Mouse (Mus musculus) lung, embryonic 16.5 days (tissue): ENCODE results near the gene Flot1. TPM values are rescaled to one million over a fixed set of nuclear protein-coding genes. Genes with fewer than 3 reads are reported as not detected.

ENCODE experiments used
- ATAC-seq: fragments of 200-750 bp; cut with Nextera tagmentation; 2 replicates; pipeline ENCODE4 v1.8.0; 2017; ENCODE audit warnings: low read depth, mild to moderate bottlenecking, moderate library complexity
- H3K27ac ChIP-seq: fragments of 300-500 bp; sonication (generic); 2 replicates; pipeline ENCODE4 v1.5.1; 2014; ENCODE audit warnings: mild to moderate bottlenecking, control low read depth, low read length
- H3K27me3 ChIP-seq: fragments of 300-500 bp; sonication (generic); 2 replicates; pipeline ENCODE4 v1.6.1; 2014; ENCODE audit warnings: low read depth, low read length, mixed read lengths; ENCODE audit not compliant: control insufficient read depth, insufficient read depth
- H3K36me3 ChIP-seq: fragments of 300-500 bp; sonication (generic); 2 replicates; pipeline ENCODE4 v1.6.1; 2014; ENCODE audit warnings: low read length; ENCODE audit not compliant: control insufficient read depth, insufficient read depth
- H3K4me1 ChIP-seq: fragments of 300-500 bp; sonication (generic); replicated peaks from 2 replicates; pipeline ENCODE4 v1.6.1; 2014; ENCODE audit warnings: low read length, mixed read lengths; ENCODE audit not compliant: control insufficient read depth, insufficient read depth
- H3K4me2 ChIP-seq: fragments of 300-500 bp; sonication (generic); 2 replicates; pipeline ENCODE4 v1.6.1; 2014; ENCODE audit warnings: low read depth, low read length, control low read depth
- H3K4me3 ChIP-seq: fragments of 300-500 bp; sonication (generic); 2 replicates; pipeline ENCODE4 v1.5.1; 2014; ENCODE audit warnings: mild to moderate bottlenecking, low read length, control low read depth
- H3K9ac ChIP-seq: fragments of 300-500 bp; sonication (generic); 2 replicates; pipeline ENCODE4 v1.6.1; 2014; ENCODE audit warnings: low read length, control low read depth
- H3K9me3 ChIP-seq: fragments of 300-500 bp; sonication (generic); 2 replicates; pipeline ENCODE4 v1.6.1; 2016; ENCODE audit warnings: low read length; ENCODE audit not compliant: control insufficient read depth
- WGBS: fragments of 180-500 bp; shearing (Covaris S2); extraction: QIAGEN DNeasy Blood & Tissue Kit; methylation state at CpG from one replicate; pipeline ENCODE4 v1.1.7; 2014; 5-methylcytosine and 5-hydroxymethylcytosine counted together
- polyA plus RNA-seq: library from polyadenylated mRNA; unstranded; fragments of >200 nt; fragmentation: Nextera tagmentation; extraction: Ambion mirVana; gene quantifications from 2 replicates; pipeline ENCODE4 v1.2.1, GENCODE M21; 2015

Flot1 gene
- polyA plus RNA-seq, 1 experiment from 2014 or later = 57.8 TPM

DNA sequence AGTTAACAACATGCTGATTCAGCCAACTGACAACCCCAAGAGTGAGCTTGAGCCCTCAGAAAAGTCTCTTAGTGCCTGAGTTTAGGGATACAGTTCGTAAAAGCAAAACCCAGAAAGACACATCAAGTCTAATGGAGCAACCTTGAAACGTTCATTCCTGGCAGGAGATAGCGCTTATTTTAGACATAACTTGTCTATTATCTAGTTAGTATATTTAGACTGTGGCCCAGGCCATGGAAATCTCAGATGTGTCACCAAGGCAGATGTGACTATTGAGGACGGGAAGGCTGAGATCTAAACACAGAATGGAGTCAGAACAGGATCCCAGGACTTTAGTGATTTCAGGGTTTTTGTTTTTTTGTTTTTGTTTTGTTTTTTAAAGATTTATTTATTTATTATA, 37.9 kb upstream of the Flot1 start:
- no peaks in the 10 kb centered on the region for H3K27me3 ChIP-seq
- WGBS = 68% methylated on average over 4 of the region's 4 CpGs

DNA sequence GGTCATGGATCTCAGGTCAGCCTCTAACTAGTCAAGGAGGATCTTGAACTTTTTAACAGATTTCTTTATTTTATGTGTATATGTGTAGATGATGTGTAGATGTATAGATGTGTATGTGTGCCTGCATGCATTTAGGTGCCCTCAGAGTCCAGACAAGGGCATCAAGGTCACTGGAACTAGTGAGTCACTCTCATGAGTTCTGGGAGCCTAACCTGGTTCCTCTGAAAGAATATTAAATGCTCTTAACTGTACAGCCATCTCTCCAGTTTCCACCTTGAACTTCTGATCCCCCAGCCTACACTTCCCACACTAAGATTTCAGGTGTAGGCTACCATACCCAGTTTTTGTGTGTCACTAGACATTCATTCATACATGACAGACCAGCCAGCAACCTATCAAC, 35.5 kb upstream of the Flot1 start:
- Histone ChIP-seq H3K36me3 (no peaks in the 10 kb centered on the region), H3K4me1 (no peaks in the 10 kb centered on the region), H3K9me3 (no peaks in the 10 kb centered on the region), H3K4me2 (no peak overlapping the region), H3K27me3 (no peaks in the 10 kb centered on the region), H3K9ac (no peak overlapping the region), H3K27ac (no peak overlapping the region), H3K4me3 (no peak overlapping the region)
- ATAC-seq = no peak

More for the DNA sequence above, 37.9 kb upstream of the Flot1 start:
- no peaks in the 10 kb centered on the region for H3K4me1 ChIP-seq
- no peak overlapping the region for H3K27ac ChIP-seq
- H3K4me3 ChIP-seq = no peak overlapping the region
- no peaks in the 10 kb centered on the region for H3K36me3 ChIP-seq
- no peaks in the 10 kb centered on the region for H3K9me3 ChIP-seq
- no peak overlapping the region for H3K9ac ChIP-seq
- ATAC-seq = no peak
- H3K4me2 ChIP-seq = no peak overlapping the region

DNA sequence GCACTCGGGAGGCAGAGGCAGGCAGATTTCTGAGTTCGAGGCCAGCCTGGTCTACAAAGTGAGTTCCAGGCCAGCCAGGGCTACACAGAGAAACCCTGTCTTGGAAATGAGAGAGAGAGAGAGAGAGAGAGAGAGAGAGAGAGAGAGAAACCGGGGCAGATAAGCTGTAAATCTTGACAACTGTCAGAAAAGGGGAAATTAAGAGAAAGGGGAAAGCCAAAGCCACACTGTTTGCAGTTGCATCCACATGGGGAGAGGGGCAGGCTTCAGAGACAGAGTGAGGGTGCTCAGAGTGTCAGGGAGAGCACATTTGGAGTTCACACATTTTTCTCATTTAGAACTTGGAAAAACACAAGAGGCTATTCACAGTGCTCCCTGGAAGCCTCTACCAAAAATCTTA, 35.0 kb upstream of the Flot1 start:
- no peaks in the 10 kb centered on the region for H3K9me3 ChIP-seq
- no peak for ATAC-seq
- H3K4me1 ChIP-seq = no peaks in the 10 kb centered on the region
- H3K4me2 ChIP-seq = no peak overlapping the region
- 65% methylated on average over 3 of the region's 3 CpGs for WGBS
- H3K27me3 ChIP-seq = no peaks in the 10 kb centered on the region
- no peak overlapping the region for H3K4me3 ChIP-seq
- no peak overlapping the region for H3K27ac ChIP-seq
- no peak overlapping the region for H3K9ac ChIP-seq
- no peaks in the 10 kb centered on the region for H3K36me3 ChIP-seq

DNA sequence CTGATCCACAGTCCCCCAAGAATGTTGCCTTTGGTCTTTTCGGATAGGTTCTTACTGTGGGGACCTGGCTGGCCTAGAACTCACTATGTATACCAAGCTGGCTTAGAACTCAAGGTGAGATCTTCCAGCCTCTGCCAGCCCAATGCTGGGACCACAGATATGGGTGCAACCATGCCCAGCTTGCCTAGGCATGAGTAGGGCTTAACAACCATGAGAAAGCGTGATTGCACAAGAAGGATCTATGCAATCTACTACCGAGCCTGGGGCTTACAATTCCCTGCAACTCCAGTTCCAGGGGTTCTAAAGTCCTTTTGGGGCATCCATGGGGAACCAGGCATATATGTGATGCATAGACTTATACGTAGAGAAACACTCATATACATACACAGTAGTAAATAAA, 32.1 kb upstream of the Flot1 start:
- no peak overlapping the region for H3K9ac ChIP-seq
- H3K4me3 ChIP-seq = no peak overlapping the region
- no peaks in the 10 kb centered on the region for H3K9me3 ChIP-seq
- no peaks in the 10 kb centered on the region for H3K36me3 ChIP-seq
- H3K4me1 ChIP-seq = no peaks in the 10 kb centered on the region
- 83% methylated on average over 4 of the region's 4 CpGs for WGBS
- no peak overlapping the region for H3K27ac ChIP-seq
- H3K27me3 ChIP-seq = no peaks in the 10 kb centered on the region
- no peak for ATAC-seq
- no peak overlapping the region for H3K4me2 ChIP-seq

DNA sequence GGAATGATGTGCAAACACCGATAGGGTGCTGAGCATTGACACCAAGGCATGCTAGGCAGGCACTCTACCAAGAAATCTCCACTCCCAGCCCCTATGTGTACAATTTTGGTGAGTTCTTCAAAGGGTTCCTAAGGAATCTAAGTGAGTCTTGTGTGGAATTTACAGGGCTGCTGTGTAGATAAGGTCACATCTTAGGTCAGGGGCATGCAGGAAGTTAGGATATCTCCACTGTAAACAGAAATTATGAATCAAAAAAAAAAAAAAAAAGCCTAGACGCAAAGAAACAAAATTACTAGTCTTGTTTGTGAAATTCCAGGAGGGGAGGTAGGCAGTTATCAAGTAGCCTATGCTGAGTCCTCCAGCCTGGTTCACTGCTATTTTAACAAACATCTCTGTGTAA, 30.2 kb upstream of the Flot1 start:
- Histone ChIP-seq H3K9me3 (no peaks in the 10 kb centered on the region), H3K27ac (no peak overlapping the region), H3K4me3 (no peak overlapping the region), H3K4me1 (no peaks in the 10 kb centered on the region), H3K36me3 (no peaks in the 10 kb centered on the region), H3K9ac (no peak overlapping the region), H3K27me3 (no peaks in the 10 kb centered on the region), H3K4me2 (no peak overlapping the region)
- WGBS = 43% methylated on average over 2 of the region's 2 CpGs
- ATAC-seq = no peak

DNA sequence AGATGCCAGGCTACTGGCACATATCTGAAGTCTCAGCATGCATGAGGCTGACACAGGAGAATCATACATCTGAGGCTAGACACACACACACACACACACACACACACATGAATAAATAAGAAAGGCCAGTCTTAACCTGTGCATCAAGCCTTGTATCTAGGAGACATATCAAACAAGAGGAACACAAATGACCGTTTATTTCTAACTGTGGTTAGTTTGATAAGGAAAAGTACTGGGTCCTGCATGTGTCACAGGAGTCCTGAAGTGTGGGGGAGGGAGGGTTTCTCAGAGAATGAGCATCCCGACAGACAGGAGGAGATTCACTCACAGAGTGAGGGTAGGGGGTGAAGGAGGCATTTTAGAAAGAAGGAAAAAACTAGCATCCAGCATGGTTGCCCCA, 27.9 kb upstream of the Flot1 start:
- Histone ChIP-seq H3K4me2 (no peak overlapping the region), H3K4me1 (no peaks in the 10 kb centered on the region), H3K36me3 (no peaks in the 10 kb centered on the region), H3K4me3 (no peak overlapping the region), H3K9ac (no peak overlapping the region), H3K27me3 (no peaks in the 10 kb centered on the region), H3K9me3 (0 out of 2 replicates have a peak, but pooled peaks cover 3% of the 10 kb centered on the region), H3K27ac (no peak overlapping the region)
- 28% methylated on average over 2 of the region's 2 CpGs for WGBS
- no peak for ATAC-seq

DNA sequence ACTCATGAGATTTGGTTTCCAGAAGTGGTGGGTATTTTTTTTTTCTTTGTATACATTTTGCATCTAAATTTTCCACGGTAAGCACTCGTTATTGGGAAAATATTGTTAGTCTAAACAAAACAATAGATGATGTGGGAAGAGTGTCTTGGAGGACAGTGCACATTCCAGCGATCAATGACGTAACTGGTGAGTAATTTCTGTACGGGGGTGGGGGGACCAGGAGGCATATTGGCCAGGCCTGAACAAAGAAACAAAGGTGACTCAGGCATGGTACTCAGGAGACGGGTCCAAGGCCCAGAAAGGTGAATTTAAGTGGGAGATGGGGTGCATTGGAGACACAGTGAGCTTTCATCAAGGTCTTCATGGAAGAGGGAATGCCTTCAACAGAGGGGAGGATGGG, 27.4 kb upstream of the Flot1 start:
- Histone ChIP-seq H3K27me3 (no peaks in the 10 kb centered on the region), H3K27ac (no peak overlapping the region), H3K4me1 (no peaks in the 10 kb centered on the region), H3K4me3 (no peak overlapping the region), H3K9ac (no peak overlapping the region), H3K9me3 (0 out of 2 replicates have a peak, but pooled peaks cover 3% of the 10 kb centered on the region), H3K4me2 (no peak overlapping the region), H3K36me3 (no peaks in the 10 kb centered on the region)
- no peak for ATAC-seq
- WGBS = 66% methylated on average over 6 of the region's 6 CpGs

DNA sequence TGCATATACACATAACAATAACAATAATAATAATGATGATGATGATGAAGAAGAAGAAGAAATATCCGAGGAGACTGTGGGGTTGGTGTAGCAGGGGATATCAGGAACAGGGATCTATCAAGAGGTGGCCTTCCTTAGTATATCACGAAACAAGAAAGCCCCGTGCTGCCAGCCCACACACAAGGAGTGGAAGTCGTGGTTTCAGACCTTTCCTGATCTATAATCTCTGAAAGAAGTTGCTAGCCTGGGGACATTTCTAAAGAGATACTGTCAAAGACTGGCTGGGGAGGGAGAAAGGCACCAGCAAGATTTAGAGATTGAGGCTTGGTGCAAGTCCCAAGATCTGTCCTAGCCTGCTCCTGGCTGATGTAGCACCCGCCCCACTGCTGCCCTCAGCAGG, 26.2 kb upstream of the Flot1 start:
- H3K9ac ChIP-seq = no peak overlapping the region
- H3K4me2 ChIP-seq = no peak overlapping the region
- 0 out of 2 replicates have a peak, but pooled peaks cover 3% of the 10 kb centered on the region for H3K9me3 ChIP-seq
- H3K27me3 ChIP-seq = no peaks in the 10 kb centered on the region
- ATAC-seq = no peak
- H3K27ac ChIP-seq = no peak overlapping the region
- no peaks in the 10 kb centered on the region for H3K36me3 ChIP-seq
- H3K4me3 ChIP-seq = no peak overlapping the region
- H3K4me1 ChIP-seq = peaks cover 4% of the 10 kb centered on the region; the same call in 1 of the 2 replicates
- WGBS = 66% methylated on average over 5 of the region's 5 CpGs

DNA sequence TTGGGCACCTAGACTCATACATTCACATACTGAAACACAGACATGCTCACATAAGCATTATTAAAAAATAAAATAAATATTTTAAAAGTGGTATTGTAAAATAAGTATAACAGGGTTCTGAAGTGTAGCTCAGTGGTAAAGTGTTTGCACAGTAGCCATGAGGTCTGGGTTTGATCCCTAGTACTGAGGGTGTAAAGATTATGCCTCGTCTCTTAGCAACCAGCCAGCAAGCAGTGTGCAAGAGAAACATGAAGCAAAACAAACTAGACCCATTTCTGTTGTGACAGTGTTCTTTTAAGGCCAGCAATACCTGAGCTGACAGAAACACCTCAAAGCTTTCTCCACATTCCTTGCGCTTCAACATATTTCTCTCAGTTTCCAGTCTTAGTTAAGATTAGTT, 22.1 kb upstream of the Flot1 start:
- WGBS = 67% methylated on average over 2 of the region's 2 CpGs
- ATAC-seq = peak; percentile 68
- H3K27ac ChIP-seq = no peak overlapping the region; the same call in 1 of the 2 replicates
- no peaks in the 10 kb centered on the region for H3K27me3 ChIP-seq
- no peaks in the 10 kb centered on the region for H3K36me3 ChIP-seq
- H3K4me1 ChIP-seq = peaks cover 10% of the 10 kb centered on the region
- no peak overlapping the region for H3K4me2 ChIP-seq
- no peak overlapping the region for H3K9ac ChIP-seq
- no peak overlapping the region for H3K4me3 ChIP-seq
- H3K9me3 ChIP-seq = 0 out of 2 replicates have a peak, but pooled peaks cover 3% of the 10 kb centered on the region

DNA sequence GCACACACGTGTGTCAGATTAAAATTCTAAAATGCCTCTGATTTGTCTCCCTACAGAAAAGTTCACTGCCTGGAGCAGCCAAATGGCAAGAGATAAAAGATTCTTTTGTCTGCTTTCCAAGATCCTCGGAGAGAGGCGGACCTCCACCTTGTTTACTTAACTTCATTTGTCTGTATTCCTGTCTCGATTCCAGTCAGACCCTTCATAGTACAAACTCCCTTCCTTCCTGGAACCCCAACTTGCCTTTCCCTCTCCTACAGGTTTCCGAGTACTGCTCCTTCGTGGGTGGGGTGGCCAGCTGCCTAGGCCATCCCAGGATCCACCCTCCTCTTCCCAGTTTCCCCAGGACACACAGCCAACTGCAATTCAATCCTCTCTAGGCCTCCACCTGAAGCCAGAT, 20.0 kb upstream of the Flot1 start:
- peak overlapping the region; percentile 64 for H3K27ac ChIP-seq
- no peak for ATAC-seq
- 14% methylated on average over 6 of the region's 6 CpGs for WGBS
- no peaks in the 10 kb centered on the region for H3K36me3 ChIP-seq
- H3K27me3 ChIP-seq = no peaks in the 10 kb centered on the region
- H3K9ac ChIP-seq = no peak overlapping the region
- no peak overlapping the region for H3K4me2 ChIP-seq
- H3K4me1 ChIP-seq = peaks cover 12% of the 10 kb centered on the region
- H3K9me3 ChIP-seq = 0 out of 2 replicates have a peak, but pooled peaks cover 3% of the 10 kb centered on the region
- no peak overlapping the region for H3K4me3 ChIP-seq
